Mouse (Mus musculus): ENCODE measurements around the gene Pts.

GRCm38 (mm10) chr9:50561145-50561917, 32.8 kb upstream of the Pts start, which contains the start of gene Tex12:
- no peak for TF ChIP-seq POLR2A (IDR thresholded peaks at IDR 0.05; ENCODE audit: borderline replicate concordance, insufficient read depth, low read length)
- TF ChIP-seq CTCF (IDR thresholded peaks at IDR 0.05; ENCODE audit: borderline replicate concordance, insufficient read depth, low read depth, low read length) = no peak
